Mouse (Mus musculus) testis, postnatal 10 days (tissue): ENCODE measurements around the gene Lcn12.

ENCODE experiments used
- DNase-seq: peaks from one replicate; pipeline ENCODE4 v3.0.0; 2021; ENCODE audit warnings: low spot score

Lcn12 gene

GRCm38 (mm10) chr2:25460135-25460534 lies 33.6 kb downstream of the Lcn12 start:
- peak; percentile 62 for DNase-seq

- DNase-seq = peak; percentile 74
These were observed 34.8 kb downstream of the Lcn12 start for GRCm38 (mm10) chr2:25458911-25459310.

GRCm38 (mm10) chr2:25457022-25457896 lies 36.5 kb downstream of the Lcn12 start:
- no peak for DNase-seq

- DNase-seq = no peak
These were observed 37.3 kb downstream of the Lcn12 start, which contains the start of gene Clic3 for GRCm38 (mm10) chr2:25456205-25456953. Gene Clic3 (plus strand): TSS chr2:25456838.

- DNase-seq = no peak
These were observed 40.8 kb downstream of the Lcn12 start for GRCm38 (mm10) chr2:25452951-25453350.

- no peak for DNase-seq
These were observed 42.7 kb downstream of the Lcn12 start for GRCm38 (mm10) chr2:25450853-25451647.

- DNase-seq = no peak
These were observed 51.0 kb downstream of the Lcn12 start for GRCm38 (mm10) chr2:25442682-25443081.

GRCm38 (mm10) chr2:25441067-25441466 lies 52.6 kb downstream of the Lcn12 start:
- DNase-seq = no peak
